Mouse (Mus musculus) hindbrain, postnatal 0 days (tissue): ENCODE measurements around the gene Mb. TPM values are rescaled to one million over a fixed set of nuclear protein-coding genes. Genes with fewer than 3 reads are reported as not detected.

Experiments
- ATAC-seq: fragments of 200-750 bp; cut with Nextera tagmentation; 2 replicates; pipeline ENCODE4 v1.8.0; 2017; ENCODE audit warnings: mild to moderate bottlenecking, moderate TSS enrichment, moderate library complexity
- DNase-seq: peaks from one replicate; pipeline ENCODE4 v3.0.0-alpha.2; 2015; ENCODE audit warnings: low spot score
- H3K27ac ChIP-seq: fragments of 300-500 bp; sonication (generic); 2 replicates; pipeline ENCODE4 v1.5.1; 2014; ENCODE audit warnings: mild to moderate bottlenecking
- H3K27me3 ChIP-seq: fragments of 300-500 bp; sonication (generic); 2 replicates; pipeline ENCODE4 v1.6.1; 2014; ENCODE audit warnings: low read length, mixed read lengths; ENCODE audit not compliant: insufficient read depth
- H3K36me3 ChIP-seq: fragments of 300-500 bp; sonication (generic); 2 replicates; pipeline ENCODE4 v1.6.1; 2014; ENCODE audit warnings: low read length, mixed read lengths; ENCODE audit not compliant: insufficient read depth
- H3K4me1 ChIP-seq: fragments of 300-500 bp; sonication (generic); 2 replicates; pipeline ENCODE4 v1.6.1; 2014; ENCODE audit warnings: antibody characterized with exemption, low read length, mixed read lengths; ENCODE audit not compliant: insufficient read depth
- H3K4me2 ChIP-seq: fragments of 300-500 bp; sonication (generic); 2 replicates; pipeline ENCODE4 v1.6.1; 2014; ENCODE audit warnings: low read depth, mild to moderate bottlenecking, low read length, moderate library complexity, mixed read lengths
- H3K4me3 ChIP-seq: fragments of 300-500 bp; sonication (generic); 2 replicates; pipeline ENCODE4 v1.5.1; 2014; ENCODE audit warnings: low read length
- H3K9ac ChIP-seq: fragments of 300-500 bp; sonication (generic); replicated peaks from 2 replicates; pipeline ENCODE4 v1.6.1; 2014; ENCODE audit warnings: mild to moderate bottlenecking, low read length, moderate library complexity, mixed read lengths
- H3K9me3 ChIP-seq: fragments of 300-500 bp; sonication (generic); 2 replicates; pipeline ENCODE4 v1.6.1; 2016; ENCODE audit warnings: low read length, mixed read lengths
- CTCF ChIP-seq: IDR thresholded peaks from 2 replicates; pipeline ENCODE4 v1.5.1; 2016; ENCODE audit warnings: antibody characterized with exemption, control low read depth, low read depth
- WGBS: fragments of 180-500 bp; shearing (Covaris S2); extraction: QIAGEN DNeasy Blood & Tissue Kit; methylation state at CpG from one replicate; pipeline ENCODE4 v1.1.7; 2014; 5-methylcytosine and 5-hydroxymethylcytosine counted together
- polyA plus RNA-seq: library from polyadenylated mRNA; unstranded; fragments of >200 nt; fragmentation: Nextera tagmentation; extraction: Ambion mirVana; gene quantifications from 2 replicates; pipeline ENCODE4 v1.2.1, GENCODE M21; 2015
- total RNA-seq: library from RNA; depleted of rRNA; stranded (reverse); fragments of >200 nt; gene quantifications from 2 replicates; pipeline ENCODE4 v1.2.3, GENCODE M21; 2014; rRNA removed

The Mb gene
- total RNA-seq (0.65 TPM in 1 of 2 replicates, not detected in the other), polyA plus RNA-seq (0.20 and 0.28 TPM in 2 replicates)

- H3K36me3 ChIP-seq = no peaks in the 10 kb centered on the region
- no peak for TF ChIP-seq CTCF
- H3K4me2 ChIP-seq = no peak within 1 kb of the TSS
- 93% methylated on average over 10 of the region's 10 CpGs for WGBS
- no peak for ATAC-seq
- H3K27me3 ChIP-seq = no peaks in the 10 kb centered on the region
- no peak for DNase-seq
- H3K27ac ChIP-seq = no peak within 1 kb of the TSS
- no peaks in the 10 kb centered on the region for H3K9me3 ChIP-seq
- H3K4me1 ChIP-seq = no peaks in the 10 kb centered on the region
- H3K9ac ChIP-seq = no peak within 1 kb of the TSS
- H3K4me3 ChIP-seq = no peak within 1 kb of the TSS
These were observed at the start of gene Mb for GRCm38 (mm10) chr15:77050570-77050969. Mb (minus strand) TSS chr15:77050670.

GRCm38 (mm10) chr15:77099756-77100155, 49.3 kb upstream of the Mb start:
- peaks cover 40% of the 10 kb centered on the region for H3K36me3 ChIP-seq
- no peak overlapping the region for H3K27ac ChIP-seq
- no peaks in the 10 kb centered on the region for H3K27me3 ChIP-seq
- H3K9ac ChIP-seq = no peak overlapping the region
- H3K4me3 ChIP-seq = no peak overlapping the region
- H3K9me3 ChIP-seq = no peaks in the 10 kb centered on the region
- no peak for DNase-seq
- ATAC-seq = no peak
- H3K4me2 ChIP-seq = no peak overlapping the region
- H3K4me1 ChIP-seq = no peaks in the 10 kb centered on the region
- TF ChIP-seq CTCF = no peak
- WGBS = 76% methylated on average over 3 of the region's 3 CpGs

- ATAC-seq (no peak), DNase-seq (no peak)
- Histone ChIP-seq H3K36me3 (peaks cover 55% of the 10 kb centered on the region), H3K9ac (no peak overlapping the region), H3K9me3 (no peaks in the 10 kb centered on the region), H3K27ac (no peak overlapping the region), H3K27me3 (no peaks in the 10 kb centered on the region), H3K4me3 (no peak overlapping the region), H3K4me1 (no peaks in the 10 kb centered on the region), H3K4me2 (no peak overlapping the region)
- 86% methylated on average over 6 of the region's 6 CpGs for WGBS
- TF ChIP-seq CTCF = no peak
These were observed 46.9 kb upstream of the Mb start for GRCm38 (mm10) chr15:77097358-77097757.

GRCm38 (mm10) chr15:77095216-77095615, 44.7 kb upstream of the Mb start:
- Histone ChIP-seq H3K9ac (no peak overlapping the region), H3K36me3 (peaks cover 51% of the 10 kb centered on the region), H3K4me1 (no peaks in the 10 kb centered on the region), H3K27ac (no peak overlapping the region), H3K4me3 (no peak overlapping the region), H3K27me3 (no peaks in the 10 kb centered on the region), H3K4me2 (no peak overlapping the region), H3K9me3 (no peaks in the 10 kb centered on the region)
- no peak for ATAC-seq
- DNase-seq = no peak
- WGBS = 100% methylated on average over 1 of the region's 1 CpGs
- TF ChIP-seq CTCF = no peak

- Histone ChIP-seq H3K27ac (no peak overlapping the region), H3K36me3 (peaks cover 50% of the 10 kb centered on the region)
These were observed 44.0 kb upstream of the Mb start for GRCm38 (mm10) chr15:77094431-77094830.

GRCm38 (mm10) chr15:77091394-77091793, 40.9 kb upstream of the Mb start:
- no peak for TF ChIP-seq CTCF
- Histone ChIP-seq H3K4me1 (no peaks in the 10 kb centered on the region), H3K4me3 (no peak overlapping the region), H3K4me2 (no peak overlapping the region), H3K36me3 (peaks cover 28% of the 10 kb centered on the region), H3K27ac (no peak overlapping the region), H3K9me3 (no peaks in the 10 kb centered on the region), H3K27me3 (no peaks in the 10 kb centered on the region), H3K9ac (no peak overlapping the region)
- ATAC-seq (no peak), DNase-seq (no peak)
- 80% methylated on average over 4 of the region's 4 CpGs for WGBS

More at GRCm38 (mm10) chr15:77094431-77094830, 44.0 kb upstream of the Mb start:
- no peak for TF ChIP-seq CTCF
- 93% methylated on average over 13 of the region's 13 CpGs for WGBS
- Histone ChIP-seq H3K4me3 (no peak overlapping the region), H3K4me2 (no peak overlapping the region), H3K9ac (no peak overlapping the region), H3K4me1 (no peaks in the 10 kb centered on the region), H3K27me3 (no peaks in the 10 kb centered on the region), H3K9me3 (no peaks in the 10 kb centered on the region)
- no peak for DNase-seq
- no peak for ATAC-seq

- Histone ChIP-seq H3K4me1 (no peaks in the 10 kb centered on the region), H3K27me3 (no peaks in the 10 kb centered on the region), H3K9ac (no peak overlapping the region), H3K9me3 (no peaks in the 10 kb centered on the region), H3K4me3 (no peak overlapping the region), H3K4me2 (no peak overlapping the region), H3K27ac (no peak overlapping the region), H3K36me3 (peaks cover 25% of the 10 kb centered on the region)
- TF ChIP-seq CTCF = no peak
- no peak for ATAC-seq
- WGBS = 84% methylated on average over 5 of the region's 5 CpGs
- no peak for DNase-seq
These were observed 40.1 kb upstream of the Mb start for GRCm38 (mm10) chr15:77090531-77090930.
